21 mouse cellular contexts compared by ENCODE assay signal in the genomic region with DNA sequence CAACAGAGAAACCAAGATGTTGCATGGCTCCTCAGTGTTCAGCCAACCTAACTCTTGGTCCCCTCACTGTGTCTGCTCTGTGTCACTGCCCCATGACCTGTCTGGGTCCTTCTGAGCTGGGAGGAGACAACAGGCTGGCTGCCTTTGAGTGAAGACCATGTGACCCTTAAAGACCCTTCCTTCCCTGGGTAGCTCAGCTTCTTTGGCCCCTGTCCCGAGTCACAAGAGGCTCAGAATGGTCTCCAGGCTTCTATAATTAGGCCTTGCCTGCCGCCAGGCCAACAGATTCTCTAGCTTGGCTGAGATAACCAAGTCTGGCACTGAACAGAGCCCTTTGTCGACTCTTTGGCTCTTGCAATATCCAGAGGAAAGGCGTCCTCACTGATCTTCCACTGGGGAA.
DNase-seq lines count a peak whose midpoint lies in the region; ATAC-seq and TF ChIP-seq lines count a peak whose summit lies in the region.
"Had no signal": no experiment of that assay in that cellular context is flagged by ENCODE, and none has a peak within 500 bp of the region (broad histone marks: within the 10 kb centered on the region; RNA-seq: fewer than 3 reads in every experiment).

No protein-coding gene starts in this region.

- H3K4me2 ChIP-seq in heart, embryonic 15.5 days: peak overlapping the region; percentile 48
- H3K4me2 ChIP-seq in hindbrain, postnatal 0 days (ENCODE audit: low read depth, low read length): no peak overlapping the region
- H3K4me2 ChIP-seq: hindbrain, embryonic 13.5 days; intestine, embryonic 15.5 days; midbrain, embryonic 11.5 days; neural tube, embryonic 13.5 days had no signal

- TF ChIP-seq POLR2A in heart, adult 2 months (IDR thresholded peaks at IDR 0.05; ENCODE audit: insufficient read depth, low read depth, low read length): peak; percentile 42; the same call in 1 of the 2 replicates

- H3K27ac ChIP-seq in gastrocnemius, adult 2 months: peak overlapping the region; percentile 81
- H3K27ac ChIP-seq in heart, adult 2 months: peak overlapping the region; percentile 90
- H3K27ac ChIP-seq in heart, embryonic 15.5 days: peak overlapping the region; percentile 90
- H3K27ac ChIP-seq in hindbrain, postnatal 0 days: no peak overlapping the region
- H3K27ac ChIP-seq: hindbrain, embryonic 13.5 days; intestine, embryonic 15.5 days; neural tube, embryonic 13.5 days had no signal

- H3K36me3 ChIP-seq in heart, adult 2 months (ENCODE audit: control insufficient read depth, insufficient read depth, low read length): no peaks in the 10 kb centered on the region
- H3K36me3 ChIP-seq in heart, embryonic 15.5 days: no peaks in the 10 kb centered on the region
- H3K36me3 ChIP-seq in hindbrain, postnatal 0 days (ENCODE audit: insufficient read depth, low read length): no peaks in the 10 kb centered on the region
- H3K36me3 ChIP-seq: hindbrain, embryonic 13.5 days; intestine, embryonic 15.5 days; neural tube, embryonic 13.5 days had no signal

- H3K4me1 ChIP-seq in heart, adult 2 months (ENCODE audit: control insufficient read depth, insufficient read depth, low read length): no peaks in the 10 kb centered on the region; the same call in 1 of the 2 replicates
- H3K4me1 ChIP-seq in heart, embryonic 15.5 days (replicated peaks): peaks cover 23% of the 10 kb centered on the region
- H3K4me1 ChIP-seq in hindbrain, postnatal 0 days (ENCODE audit: insufficient read depth, low read length): no peaks in the 10 kb centered on the region
- H3K4me1 ChIP-seq: hindbrain, embryonic 13.5 days; intestine, embryonic 15.5 days; neural tube, embryonic 13.5 days had no signal

- no peak for TF ChIP-seq CTCF in gastrocnemius, adult 2 months (IDR thresholded peaks at IDR 0.05)
- no peak for TF ChIP-seq CTCF in heart, adult 2 months (IDR thresholded peaks at IDR 0.05)
- no peak for TF ChIP-seq CTCF in hindbrain, postnatal 0 days (IDR thresholded peaks at IDR 0.05; ENCODE audit: low read depth)

- peak; percentile 77 for ATAC-seq in heart, embryonic 15.5 days (replicated peaks; ENCODE audit: insufficient number of reproducible peaks, insufficient read depth, low FRiP score, low read depth)
- no peak for ATAC-seq in hindbrain, postnatal 0 days
- ATAC-seq: activated CD4-positive, CD25-positive, alpha-beta regulatory T cell, adult 4 months; forebrain, embryonic 14.5 days; intestine, embryonic 15.5 days; Patski had no signal

- TF ChIP-seq EP300 in heart, adult 2 months (IDR thresholded peaks at IDR 0.05; ENCODE audit: insufficient read depth, low read depth, low read length): peak; percentile 82

- H3K9ac ChIP-seq in heart, adult 2 months (ENCODE audit: low read depth, low read length): peak overlapping the region; percentile 15
- no peak overlapping the region for H3K9ac ChIP-seq in heart, embryonic 15.5 days
- H3K9ac ChIP-seq in hindbrain, postnatal 0 days (replicated peaks; ENCODE audit: low read length): no peak overlapping the region
- H3K9ac ChIP-seq: hindbrain, embryonic 13.5 days; intestine, embryonic 15.5 days; neural tube, embryonic 13.5 days had no signal

- WGBS in heart, adult 2 months: 31% methylated on average over 4 of the region's 4 CpGs
- WGBS in heart, embryonic 15.5 days: 23% methylated on average over 4 of the region's 4 CpGs
- WGBS in hindbrain, postnatal 0 days: 45% methylated on average over 4 of the region's 4 CpGs

- H3K9me3 ChIP-seq in heart, embryonic 15.5 days (replicated peaks): no peaks in the 10 kb centered on the region
- no peaks in the 10 kb centered on the region for H3K9me3 ChIP-seq in hindbrain, postnatal 0 days (ENCODE audit: low read length)
- H3K9me3 ChIP-seq: hindbrain, embryonic 13.5 days; intestine, embryonic 15.5 days; neural tube, embryonic 13.5 days had no signal

- H3K79me2 ChIP-seq in heart, adult 2 months (replicated peaks; ENCODE audit: control insufficient read depth, insufficient read depth, low read length): no peaks in the 10 kb centered on the region

- no peaks in the 10 kb centered on the region for H3K27me3 ChIP-seq in heart, adult 2 months (ENCODE audit: control insufficient read depth, insufficient read depth, low read length)
- 0 out of 2 replicates have a peak, but pooled peaks cover 8% of the 10 kb centered on the region for H3K27me3 ChIP-seq in heart, embryonic 15.5 days
- H3K27me3 ChIP-seq in hindbrain, postnatal 0 days (ENCODE audit: insufficient read depth, low read length): no peaks in the 10 kb centered on the region
- H3K27me3 ChIP-seq: hindbrain, embryonic 13.5 days; intestine, embryonic 15.5 days had no signal

- peak; percentile 74 for DNase-seq in gastrocnemius, adult 2 months
- DNase-seq in gastrocnemius, postnatal 4 days (ENCODE audit: low spot score in 2 of 2): no peak
- peak; percentile 67 to 80 for DNase-seq in heart, adult 2 months
- peak; percentile 64 for DNase-seq in skeletal muscle tissue, adult 2 months (ENCODE audit: low read depth, low spot score)
- no peak for DNase-seq in ovary, adult 18-20 months (ENCODE audit: low spot score)
- DNase-seq in hindbrain, postnatal 0 days (ENCODE audit: low spot score): no peak
- DNase-seq: B cell, adult 2 months; cerebellum, postnatal 36 days; layer of hippocampus, postnatal 36 days; lung, adult 18-20 months; lung, postnatal 4 days; right cerebral cortex, postnatal 25 days; thymus, postnatal 4 days had no signal

- intact Hi-C loops in gastrocnemius, adult 2 months (cut with DNase I): no loop called here
- intact Hi-C loops in heart, adult 2 months (cut with DNase I): loop anchor here (2.0 kb wide), 2 partner anchors 18 to 74 kb away; a partner anchor contains a TSS

- H3K4me3 ChIP-seq in gastrocnemius, adult 2 months: peak overlapping the region; percentile 49
- H3K4me3 ChIP-seq in heart, adult 2 months: peak overlapping the region; percentile 5; the same call in 1 of the 2 replicates
- peak overlapping the region; percentile 13 for H3K4me3 ChIP-seq in heart, embryonic 15.5 days
- H3K4me3 ChIP-seq in hindbrain, postnatal 0 days (ENCODE audit: low read length): no peak overlapping the region
- H3K4me3 ChIP-seq: hindbrain, embryonic 13.5 days; intestine, embryonic 15.5 days; neural tube, embryonic 13.5 days had no signal

Comparison
In these comparisons a context has a peak if more than half of its experiments do, and no peak if none do; other contexts are left out.
1. DNase-seq: peak in gastrocnemius, adult 2 months (single experiment), heart, adult 2 months (2 of 2) and skeletal muscle tissue, adult 2 months (single experiment); none in gastrocnemius, postnatal 4 days (0 of 2), ovary, adult 18-20 months (single experiment) and hindbrain, postnatal 0 days (single experiment).